Mouse (Mus musculus) spleen, adult 2 months (tissue): Measurements from ENCODE around the gene Selenof. TPM values are rescaled to one million over a fixed set of nuclear protein-coding genes. Genes with fewer than 3 reads are reported as not detected.

Experiments
- DNase-seq, 2 experiments: peaks; one replicate each; pipeline versions ENCODE4 v3.0.0 to v3.0.0-alpha.2; 2012 to 2021; ENCODE audit warnings: low spot score in 2 of 2, low read depth in 1 of 2
- H3K27ac ChIP-seq: fragments of 200-500 bp; 2 replicates; pipeline ENCODE4 v1.5.1; 2012; ENCODE audit warnings: low read length, inconsistent platforms; ENCODE audit not compliant: insufficient read depth
- H3K27me3 ChIP-seq: fragments of 200-500 bp; 2 replicates; pipeline ENCODE4 v1.6.1; 2012; ENCODE audit warnings: mild to moderate bottlenecking, moderate library complexity, low read length, inconsistent platforms; ENCODE audit not compliant: control insufficient read depth, insufficient read depth
- H3K36me3 ChIP-seq: fragments of 200-500 bp; 2 replicates; pipeline ENCODE4 v1.6.1; 2012; ENCODE audit warnings: mild to moderate bottlenecking, low read length, inconsistent platforms; ENCODE audit not compliant: control insufficient read depth, insufficient read depth
- H3K4me1 ChIP-seq: fragments of 200-500 bp; 2 replicates; pipeline ENCODE4 v1.6.1; 2011; ENCODE audit warnings: inconsistent platforms; ENCODE audit not compliant: control insufficient read depth, insufficient read depth, insufficient read length
- H3K4me3 ChIP-seq: fragments of 200-500 bp; 2 replicates; pipeline ENCODE4 v1.5.1; 2011; ENCODE audit warnings: mild to moderate bottlenecking, inconsistent platforms; ENCODE audit not compliant: insufficient read depth, insufficient read length; ENCODE audit errors: extremely low read depth
- CTCF ChIP-seq: fragments of 200-500 bp; IDR thresholded peaks from 2 replicates; pipeline ENCODE4 v1.5.1; 2011; ENCODE audit warnings: mild to moderate bottlenecking, inconsistent platforms; ENCODE audit not compliant: insufficient read depth, insufficient read length, insufficient replicate concordance; ENCODE audit errors: extremely low read depth
- POLR2A ChIP-seq: fragments of 200-500 bp; IDR thresholded peaks from 2 replicates; pipeline ENCODE4 v1.6.1; 2011; ENCODE audit warnings: low read depth, low read length, inconsistent platforms
- WGBS: fragments of 180-500 bp; shearing (Covaris S2); methylation state at CpG from one replicate; pipeline ENCODE4 v1.1.7; 2018; 5-methylcytosine and 5-hydroxymethylcytosine counted together
- polyA plus RNA-seq: library from polyadenylated mRNA; depleted of rRNA; stranded (reverse); fragments of >200 nt; gene quantifications from 2 replicates; pipeline ENCODE4 v1.2.3, GENCODE M21; 2012

Selenof gene
- polyA plus RNA-seq, 1 experiment, result 115 TPM

DNA sequence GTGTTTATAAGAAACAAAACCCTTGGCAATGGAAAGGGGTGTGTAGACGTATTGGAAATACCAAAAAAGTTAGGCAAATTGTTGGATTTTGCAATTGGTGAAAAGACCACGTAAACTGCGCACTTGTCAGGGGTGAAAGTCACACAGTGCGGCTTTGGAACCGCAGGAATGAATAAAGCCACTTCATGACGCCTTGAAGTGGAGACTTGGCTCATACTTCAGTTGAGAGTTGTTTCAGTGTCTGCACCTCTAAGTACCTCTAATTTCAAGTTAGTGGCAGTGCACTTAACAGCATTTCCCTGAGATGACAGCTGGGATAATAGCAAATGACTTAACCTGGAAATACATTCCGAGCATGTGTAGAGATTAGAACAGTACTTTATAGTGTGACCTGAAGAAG is 4.2 kb downstream of the Selenof start:
- WGBS, result 93% methylated on average over 7 of the region's 7 CpGs
- H3K36me3 ChIP-seq, result peaks cover 4% of the 10 kb centered on the region
- no peak for TF ChIP-seq CTCF
- no peak for TF ChIP-seq POLR2A

DNA sequence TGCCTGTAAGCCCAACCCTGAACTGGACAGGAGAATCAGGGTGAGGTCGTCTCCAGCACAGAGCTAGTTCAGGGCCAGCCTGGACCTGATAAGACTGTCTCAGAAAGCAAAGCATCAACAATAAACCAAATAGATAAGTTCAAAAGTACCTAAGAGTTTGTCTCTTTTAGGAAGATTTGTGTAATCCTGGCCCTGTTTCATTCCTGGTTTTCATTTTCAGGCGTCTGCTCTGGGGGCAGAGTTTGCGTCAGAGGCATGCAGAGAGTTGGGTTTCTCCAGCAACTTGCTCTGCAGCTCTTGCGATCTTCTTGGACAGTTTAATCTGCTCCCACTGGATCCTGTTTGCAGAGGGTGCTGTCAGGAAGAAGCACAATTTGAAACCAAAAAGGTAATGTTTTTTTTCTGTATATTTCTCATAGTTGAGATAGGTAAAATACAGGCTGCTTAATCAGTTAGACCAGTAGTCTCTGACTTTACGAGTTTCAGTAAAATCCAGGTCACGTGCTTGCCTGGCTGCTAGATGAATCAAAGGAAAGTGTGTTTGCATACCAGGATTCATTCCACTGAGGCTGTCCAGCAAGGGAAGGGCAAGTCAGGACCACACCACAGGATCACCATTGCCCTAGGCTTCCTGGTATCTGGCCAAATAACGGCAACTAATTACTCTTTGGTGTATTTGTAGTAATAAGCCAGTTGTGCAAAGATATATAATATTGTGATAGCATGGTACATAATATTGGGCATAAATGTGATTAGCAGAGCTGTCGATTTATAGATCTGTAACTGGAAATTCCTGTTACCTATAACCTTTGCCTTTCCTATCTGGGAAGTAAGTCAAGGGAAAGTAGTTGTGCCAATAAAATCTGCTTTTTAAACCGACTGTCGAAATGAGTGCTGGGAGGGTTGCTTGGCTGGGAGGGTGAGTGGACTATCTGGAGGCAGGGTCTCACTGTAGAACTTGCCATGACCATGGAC is 7.5 kb downstream of the Selenof start:
- DNase-seq, result no peak
- Histone ChIP-seq H3K4me1 (0 out of 2 replicates have a peak, but pooled peaks cover under 1% of the 10 kb centered on the region), H3K36me3 (peaks cover 11% of the 10 kb centered on the region), H3K27ac (no peak overlapping the region), H3K4me3 (no peak overlapping the region), H3K27me3 (no peaks in the 10 kb centered on the region)
- WGBS, result 91% methylated on average over 10 of the region's 10 CpGs
- TF ChIP-seq POLR2A (no peak), CTCF (no peak)

More for the DNA sequence above, 4.2 kb downstream of the Selenof start:
- Histone ChIP-seq H3K4me1 (peaks cover 9% of the 10 kb centered on the region), H3K27ac (no peak overlapping the region), H3K27me3 (no peaks in the 10 kb centered on the region), H3K4me3 (no peak overlapping the region)
- DNase-seq, result no peak

DNA sequence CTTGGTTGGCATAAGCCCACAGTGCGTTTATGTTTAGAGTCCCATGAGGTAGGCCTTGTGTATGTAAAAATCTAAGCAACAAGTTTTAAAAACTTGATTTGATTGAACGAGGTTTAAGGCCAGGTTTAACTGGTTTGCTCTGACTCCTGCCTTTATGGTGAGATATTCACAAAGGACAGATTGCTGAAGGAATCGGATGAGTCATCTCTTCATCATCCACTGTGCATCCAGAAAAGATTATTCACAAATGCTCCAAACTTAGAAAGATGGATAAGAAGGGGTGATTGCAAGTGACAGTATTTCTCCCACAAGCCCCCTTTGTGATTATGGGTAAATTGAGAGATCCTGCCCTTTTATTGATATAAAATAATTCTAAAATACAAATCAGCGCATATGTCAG is 8.8 kb downstream of the Selenof start:
- no peak for DNase-seq
- TF ChIP-seq CTCF, result no peak
- no peak for TF ChIP-seq POLR2A
- Histone ChIP-seq H3K27ac (no peak overlapping the region), H3K4me1 (no peaks in the 10 kb centered on the region), H3K4me3 (no peak overlapping the region), H3K36me3 (peaks cover 10% of the 10 kb centered on the region), H3K27me3 (no peaks in the 10 kb centered on the region)
- 95% methylated on average over 4 of the region's 4 CpGs for whole genome bisulfite sequencing

DNA sequence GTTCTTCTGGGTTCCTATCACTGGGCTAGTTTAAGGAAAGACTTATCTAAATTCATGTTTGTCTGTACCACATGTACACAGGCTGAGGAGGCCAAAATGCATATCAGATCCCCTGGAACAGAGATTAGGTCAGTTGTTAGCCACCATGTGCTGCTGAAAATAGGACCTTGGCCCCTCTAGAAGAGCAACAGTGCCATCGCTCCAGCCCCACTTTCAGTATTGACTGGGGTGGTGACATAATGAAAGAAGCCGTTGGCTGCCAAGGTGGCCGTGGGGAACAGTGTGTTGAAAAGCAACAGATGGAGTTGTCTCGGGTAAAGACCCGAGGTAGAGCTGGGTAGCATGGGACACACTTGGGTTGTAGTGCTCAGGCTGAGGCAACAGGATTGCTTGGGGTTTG is 9.7 kb downstream of the Selenof start:
- WGBS, result 90% methylated on average over 5 of the region's 5 CpGs
- TF ChIP-seq POLR2A, result no peak
- no peak for TF ChIP-seq CTCF
- Histone ChIP-seq H3K27ac (no peak overlapping the region), H3K36me3 (peaks cover 9% of the 10 kb centered on the region), H3K4me1 (peaks cover 5% of the 10 kb centered on the region; the same call in 1 of the 2 replicates), H3K27me3 (no peaks in the 10 kb centered on the region), H3K4me3 (no peak overlapping the region)
- no peak for DNase-seq

DNA sequence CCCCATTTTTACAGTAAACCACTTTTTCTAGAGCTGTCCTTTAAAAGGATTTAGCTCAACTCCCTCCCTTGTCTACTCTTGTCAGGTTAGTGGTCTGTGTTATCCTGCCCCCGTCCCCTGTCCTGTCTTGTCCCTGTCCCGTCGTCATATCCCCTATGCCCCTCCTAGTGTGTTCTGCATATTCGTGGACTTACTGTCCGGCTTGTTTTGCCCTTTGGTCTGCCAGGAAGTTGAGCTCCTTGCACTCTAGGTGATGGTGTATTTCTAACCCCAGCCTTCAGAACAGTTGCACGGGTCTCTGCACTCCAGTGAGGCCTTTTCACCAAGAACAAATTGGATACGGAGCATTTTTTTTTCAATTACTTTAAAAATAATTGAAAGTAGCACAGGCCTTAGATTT is 10.2 kb downstream of the Selenof start:
- 86% methylated on average over 7 of the region's 7 CpGs for WGBS
- peaks cover 5% of the 10 kb centered on the region; the same call in 1 of the 2 replicates for H3K4me1 ChIP-seq
- H3K36me3 ChIP-seq, result peaks cover 9% of the 10 kb centered on the region
- TF ChIP-seq CTCF (no peak), POLR2A (no peak)
- H3K27ac ChIP-seq, result no peak overlapping the region
- no peak overlapping the region for H3K4me3 ChIP-seq
- DNase-seq, result no peak
- H3K27me3 ChIP-seq, result no peaks in the 10 kb centered on the region

DNA sequence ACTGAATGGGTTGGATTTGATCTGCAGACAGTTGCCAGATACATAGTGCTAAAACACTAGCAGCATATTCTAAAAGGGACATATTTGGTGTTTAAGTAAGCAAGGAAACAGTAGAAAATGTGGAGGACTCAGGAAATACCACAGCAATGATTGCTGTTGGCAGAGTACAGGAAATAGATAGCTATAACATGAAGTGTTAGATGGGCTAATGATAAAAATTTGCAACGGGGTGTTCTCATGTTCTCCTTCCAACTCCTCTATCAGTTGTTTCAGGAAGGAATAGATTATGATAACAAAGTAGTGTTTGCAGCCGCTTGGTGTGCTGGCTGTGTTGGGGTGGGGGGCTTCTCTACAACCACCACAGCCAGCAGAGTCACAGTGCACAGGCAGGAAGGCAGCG is 11.7 kb downstream of the Selenof start:
- no peak for TF ChIP-seq POLR2A
- TF ChIP-seq CTCF, result no peak
- peaks cover 5% of the 10 kb centered on the region; the same call in 1 of the 2 replicates for H3K4me1 ChIP-seq
- 66% methylated on average over 3 of the region's 3 CpGs for WGBS

DNA sequence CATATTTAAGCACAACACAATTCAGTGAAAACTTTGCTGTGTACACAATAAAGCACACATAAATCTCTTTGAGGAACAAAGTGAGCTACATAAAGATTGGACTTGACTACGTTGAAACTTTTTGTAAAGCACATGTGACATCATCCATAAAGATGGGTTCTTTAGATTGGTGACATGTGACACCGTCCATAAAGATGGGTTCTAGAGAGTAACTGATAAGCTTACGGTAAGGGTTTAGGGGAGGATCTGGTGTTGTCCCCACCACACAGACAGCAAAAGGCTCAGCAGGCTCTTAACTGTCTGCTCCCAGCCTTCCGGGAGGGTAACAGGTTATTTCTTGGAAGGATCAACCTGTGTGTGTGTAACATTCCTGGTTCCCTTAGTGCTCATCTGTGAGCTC is 12.2 kb downstream of the Selenof start:
- TF ChIP-seq CTCF (no peak), POLR2A (no peak)

More for the DNA sequence above, 11.7 kb downstream of the Selenof start:
- H3K27ac ChIP-seq, result no peak overlapping the region
- peaks cover 9% of the 10 kb centered on the region for H3K36me3 ChIP-seq
- no peak overlapping the region for H3K4me3 ChIP-seq
- no peak for DNase-seq
- no peaks in the 10 kb centered on the region for H3K27me3 ChIP-seq

More for the DNA sequence above, 12.2 kb downstream of the Selenof start:
- H3K27me3 ChIP-seq, result no peaks in the 10 kb centered on the region
- no peak for DNase-seq
- peaks cover 9% of the 10 kb centered on the region for H3K36me3 ChIP-seq
- H3K27ac ChIP-seq, result no peak overlapping the region
- no peak overlapping the region for H3K4me3 ChIP-seq
- peaks cover 5% of the 10 kb centered on the region; the same call in 1 of the 2 replicates for H3K4me1 ChIP-seq
- WGBS, result 82% methylated on average over 4 of the region's 4 CpGs
